Mouse (Mus musculus) liver, embryonic 13.5 days (tissue): ENCODE measurements at regions not wholly inside any gene's neighbourhood (a gene's known extent, or its start where the extent isn't known, plus 50 kb on each side); places are given as distances from the start of the nearest gene placed in this dataset.

Source experiments
- ATAC-seq: fragments of 200-750 bp; cut with Nextera tagmentation; 2 replicates; pipeline ENCODE4 v1.8.0; 2017; ENCODE audit warnings: low read depth, mild to moderate bottlenecking, moderate number of reproducible peaks, moderate library complexity
- DNase-seq: peaks from one replicate; pipeline ENCODE4 v3.0.0; 2022
- H3K27ac ChIP-seq: fragments of 300-500 bp; sonication (generic); 2 replicates; pipeline ENCODE4 v1.5.1; 2015; ENCODE audit warnings: moderate library complexity, mild to moderate bottlenecking, inconsistent platforms
- H3K27me3 ChIP-seq: fragments of 300-500 bp; sonication (generic); 2 replicates; pipeline ENCODE4 v1.6.1; 2015; ENCODE audit warnings: mild to moderate bottlenecking, inconsistent platforms
- H3K36me3 ChIP-seq: fragments of 300-500 bp; sonication (generic); 2 replicates; pipeline ENCODE4 v1.6.1; 2015; ENCODE audit warnings: mild to moderate bottlenecking, inconsistent platforms
- H3K4me1 ChIP-seq: fragments of 300-500 bp; sonication (generic); replicated peaks from 2 replicates; pipeline ENCODE4 v1.6.1; 2015; ENCODE audit warnings: inconsistent platforms
- H3K4me2 ChIP-seq: fragments of 300-500 bp; sonication (generic); 2 replicates; pipeline ENCODE4 v1.6.1; 2015; ENCODE audit warnings: inconsistent platforms, mild to moderate bottlenecking, moderate library complexity
- H3K4me3 ChIP-seq: fragments of 300-500 bp; sonication (generic); replicated peaks from 2 replicates; pipeline ENCODE4 v1.5.1; 2015; ENCODE audit warnings: mild to moderate bottlenecking, inconsistent platforms
- H3K9ac ChIP-seq: fragments of 300-500 bp; sonication (generic); 2 replicates; pipeline ENCODE4 v1.6.1; 2015; ENCODE audit warnings: mild to moderate bottlenecking, inconsistent platforms
- H3K9me3 ChIP-seq: fragments of 300-500 bp; sonication (generic); replicated peaks from 2 replicates; pipeline ENCODE4 v1.6.1; 2016; ENCODE audit warnings: inconsistent platforms
- WGBS: fragments of 180-500 bp; shearing (Covaris S2); methylation state at CpG from one replicate; pipeline ENCODE4 v1.1.7; 2015; ENCODE audit not compliant: insufficient replicate concordance; 5-methylcytosine and 5-hydroxymethylcytosine counted together

DNA sequence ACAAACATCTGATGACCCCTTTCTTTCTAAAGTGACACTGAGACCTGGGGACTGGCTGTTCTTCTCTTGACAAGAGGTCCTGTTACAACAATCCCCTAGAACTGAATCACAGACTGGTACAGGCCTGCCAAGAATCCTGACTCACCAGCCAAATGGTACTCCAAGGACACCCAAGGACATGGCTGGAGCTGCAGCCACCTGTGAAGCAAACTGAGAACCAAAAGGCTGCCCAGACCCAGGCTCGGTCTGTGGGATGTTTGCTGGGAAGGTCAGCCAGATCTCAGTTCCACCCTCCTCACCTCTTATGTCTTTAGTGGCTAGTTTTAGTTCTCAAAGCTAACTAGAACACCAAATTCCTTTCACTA is 112.1 kb upstream of the Fmo9 start:
- 70% methylated on average over 1 of the region's 1 CpGs for WGBS
- no peak overlapping the region for H3K4me2 ChIP-seq

DNA sequence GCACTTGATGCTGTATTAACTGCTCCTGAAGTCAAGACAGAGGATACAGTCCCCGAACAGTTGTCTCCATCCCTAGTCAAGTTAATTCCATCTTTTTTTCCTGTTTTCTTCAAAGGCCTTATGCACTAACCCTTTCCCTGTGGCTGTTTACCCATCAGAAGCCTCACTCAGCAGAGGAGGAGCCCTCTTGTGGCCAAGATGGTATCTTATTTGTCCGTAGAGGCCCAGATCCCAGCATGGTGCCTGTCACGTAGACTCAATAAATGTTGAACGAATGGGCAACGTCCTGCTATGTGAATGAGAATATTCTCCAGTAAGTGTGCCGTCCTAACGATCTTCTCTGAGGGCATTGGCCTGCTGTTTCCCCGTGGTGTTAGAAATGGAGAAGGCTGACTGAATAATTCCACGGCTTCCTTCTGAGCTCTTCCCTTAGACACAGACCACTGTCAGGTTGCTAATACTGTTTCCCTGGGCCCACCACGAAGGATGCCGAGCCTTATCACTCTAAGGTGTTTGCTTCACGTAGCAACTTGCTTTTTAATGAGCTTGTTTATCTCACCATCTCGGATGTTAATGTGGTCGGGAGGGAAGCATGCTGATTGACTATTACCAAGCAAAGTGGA is 113.1 kb upstream of the Fmo9 start:
- H3K4me2 ChIP-seq: no peak overlapping the region
- H3K4me1 ChIP-seq: no peaks in the 10 kb centered on the region
- H3K4me3 ChIP-seq: no peak overlapping the region
- ATAC-seq (no peak), DNase-seq (no peak)
- no peaks in the 10 kb centered on the region for H3K9me3 ChIP-seq
- 45% methylated on average over 14 of the region's 14 CpGs for WGBS
- H3K27ac ChIP-seq: no peak overlapping the region
- no peaks in the 10 kb centered on the region for H3K36me3 ChIP-seq
- no peak overlapping the region for H3K9ac ChIP-seq
- no peaks in the 10 kb centered on the region for H3K27me3 ChIP-seq

More for the DNA sequence above, 112.1 kb upstream of the Fmo9 start:
- Histone ChIP-seq H3K9me3 (no peaks in the 10 kb centered on the region), H3K9ac (no peak overlapping the region), H3K4me1 (no peaks in the 10 kb centered on the region), H3K4me3 (no peak overlapping the region), H3K27ac (no peak overlapping the region), H3K27me3 (no peaks in the 10 kb centered on the region), H3K36me3 (no peaks in the 10 kb centered on the region)
- DNase-seq (no peak), ATAC-seq (no peak)

DNA sequence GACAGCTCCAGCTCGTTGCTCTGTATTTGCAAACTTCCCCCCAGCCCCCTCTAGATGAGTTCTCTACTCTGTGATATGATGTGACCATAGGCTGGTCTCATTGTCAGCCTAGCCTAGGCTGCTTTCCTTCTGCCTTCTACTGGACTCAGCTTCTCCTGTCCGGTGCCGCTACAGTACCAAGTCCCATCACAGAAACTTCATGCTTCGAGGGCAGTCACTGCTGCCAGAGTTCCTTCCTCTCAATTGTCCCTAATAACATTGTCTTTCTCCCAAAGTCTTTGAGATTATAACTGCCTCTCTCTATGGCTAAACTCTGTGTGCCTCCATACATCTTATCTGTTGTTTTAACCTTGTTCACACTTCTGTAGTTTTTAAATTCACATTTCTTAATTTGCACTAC is 114.0 kb upstream of the Fmo9 start:
- WGBS: 65% methylated on average over 4 of the region's 4 CpGs

DNA sequence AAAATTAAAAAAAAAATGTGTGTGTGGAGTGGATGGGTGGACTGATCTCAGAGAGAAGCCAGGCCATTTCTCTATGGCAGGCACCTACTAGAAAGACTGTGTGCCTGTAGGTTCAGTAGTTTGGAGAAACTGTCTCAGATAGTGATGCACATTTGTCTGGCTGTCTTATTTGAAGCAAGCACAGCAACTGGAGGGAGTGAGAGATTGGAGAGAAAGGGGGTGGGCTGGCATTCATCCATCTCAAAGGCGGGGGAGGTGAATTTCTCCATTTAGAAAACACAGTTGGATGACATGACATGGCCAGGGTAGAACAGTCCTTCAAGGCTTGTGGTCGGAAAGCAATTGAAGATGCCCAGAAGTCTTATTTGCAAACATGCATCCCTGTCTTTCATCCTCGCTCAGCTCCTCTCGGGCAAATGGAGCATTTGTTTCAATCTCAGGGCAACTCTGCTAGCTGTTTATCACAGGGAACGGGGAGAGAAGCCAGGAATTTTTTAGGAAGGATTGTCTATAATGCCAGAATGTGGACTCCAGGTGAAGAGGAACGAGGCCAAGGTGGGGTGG is 114.8 kb upstream of the Fmo9 start:
- Histone ChIP-seq H3K27ac (no peak overlapping the region), H3K4me3 (no peak overlapping the region), H3K36me3 (no peaks in the 10 kb centered on the region), H3K9me3 (no peaks in the 10 kb centered on the region), H3K9ac (no peak overlapping the region), H3K27me3 (no peaks in the 10 kb centered on the region), H3K4me1 (no peaks in the 10 kb centered on the region), H3K4me2 (no peak overlapping the region)
- WGBS: 61% methylated on average over 6 of the region's 6 CpGs
- ATAC-seq: no peak
- DNase-seq: no peak

More for the DNA sequence above, 114.0 kb upstream of the Fmo9 start:
- ATAC-seq (no peak), DNase-seq (no peak)
- H3K36me3 ChIP-seq: no peaks in the 10 kb centered on the region
- H3K4me3 ChIP-seq: no peak overlapping the region
- H3K4me2 ChIP-seq: no peak overlapping the region
- no peaks in the 10 kb centered on the region for H3K27me3 ChIP-seq
- no peaks in the 10 kb centered on the region for H3K9me3 ChIP-seq
- no peak overlapping the region for H3K9ac ChIP-seq
- no peaks in the 10 kb centered on the region for H3K4me1 ChIP-seq
- no peak overlapping the region for H3K27ac ChIP-seq

DNA sequence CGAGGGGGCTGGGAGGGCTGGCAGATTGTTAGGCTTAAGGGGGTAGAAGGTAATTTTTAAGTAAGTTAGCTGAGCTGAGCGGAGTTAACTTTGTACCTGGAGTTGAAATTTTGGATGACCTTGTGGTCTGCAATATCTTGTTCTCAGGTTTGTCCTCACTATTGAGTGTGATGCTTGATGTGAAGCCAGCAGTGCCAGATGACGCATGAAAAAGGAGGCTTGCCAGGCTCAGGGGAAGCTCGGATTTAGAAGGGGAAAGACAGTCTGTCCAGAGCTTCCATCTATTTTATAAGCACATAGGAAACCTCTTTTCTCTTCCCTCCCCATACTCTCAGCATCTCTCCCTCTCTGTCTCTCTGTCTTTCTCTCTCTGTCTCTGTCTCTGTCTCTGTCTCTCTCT is 115.3 kb upstream of the Fmo9 start:
- no peaks in the 10 kb centered on the region for H3K9me3 ChIP-seq
- no peak overlapping the region for H3K4me3 ChIP-seq
- no peak overlapping the region for H3K9ac ChIP-seq
- WGBS: 59% methylated on average over 4 of the region's 4 CpGs
- no peak overlapping the region for H3K4me2 ChIP-seq
- no peaks in the 10 kb centered on the region for H3K27me3 ChIP-seq
- no peak for DNase-seq
- no peaks in the 10 kb centered on the region for H3K4me1 ChIP-seq
- no peaks in the 10 kb centered on the region for H3K36me3 ChIP-seq
- no peak for ATAC-seq
- H3K27ac ChIP-seq: no peak overlapping the region

DNA sequence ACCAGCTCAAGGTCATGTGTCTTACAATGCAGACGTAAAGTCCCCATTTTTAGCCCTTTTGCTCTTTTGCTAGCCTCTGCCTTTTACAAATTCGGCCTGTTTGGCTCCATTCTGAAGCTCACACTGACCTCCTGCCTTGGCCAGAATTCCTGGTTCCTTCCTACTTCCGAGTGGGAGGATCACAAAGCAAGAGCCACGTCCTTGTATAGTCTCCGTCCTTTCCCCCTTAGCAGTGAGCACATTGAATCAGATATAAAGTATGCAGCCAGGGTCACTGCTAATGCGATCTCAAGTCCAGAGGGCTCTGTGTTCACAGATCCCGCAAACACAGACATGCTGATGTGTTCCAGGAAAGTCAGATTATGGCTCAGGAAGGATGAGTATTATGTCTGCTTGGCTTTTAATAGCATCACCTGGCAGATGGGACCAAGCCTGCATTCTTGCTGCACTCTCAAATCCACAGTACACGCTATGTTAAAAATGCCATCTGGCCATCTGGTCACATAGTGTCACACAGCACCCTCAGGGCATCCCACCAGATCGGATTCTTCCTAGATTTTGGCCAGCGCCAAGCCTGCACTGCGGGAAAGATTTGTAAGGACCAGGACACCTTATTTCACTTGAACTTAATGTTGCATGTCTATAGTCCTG is 119.4 kb upstream of the Fmo9 start:
- no peak for ATAC-seq
- Histone ChIP-seq H3K9me3 (no peaks in the 10 kb centered on the region), H3K4me3 (no peak overlapping the region), H3K27me3 (no peaks in the 10 kb centered on the region), H3K27ac (no peak overlapping the region), H3K4me2 (no peak overlapping the region), H3K9ac (no peak overlapping the region), H3K36me3 (no peaks in the 10 kb centered on the region), H3K4me1 (no peaks in the 10 kb centered on the region)
- no peak for DNase-seq
- 66% methylated on average over 11 of the region's 11 CpGs for WGBS

DNA sequence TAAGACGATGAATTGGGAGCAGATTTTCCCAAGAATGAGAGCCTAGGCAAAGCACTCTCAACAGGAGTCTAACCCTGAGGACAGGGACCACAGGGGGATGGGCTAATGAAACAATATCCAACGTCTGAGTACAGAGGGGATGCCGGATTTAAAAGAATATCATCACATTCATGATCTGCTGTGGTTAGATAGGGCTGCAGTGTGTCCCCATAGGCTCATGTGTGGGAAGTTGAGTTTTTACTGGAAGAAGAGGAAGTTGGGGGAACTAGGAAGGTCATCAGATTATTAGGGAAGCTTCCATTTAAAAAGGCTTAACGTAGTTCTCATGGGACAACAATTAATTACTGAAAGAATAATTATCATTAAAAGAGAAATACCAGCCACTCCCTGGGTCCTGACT is 120.3 kb upstream of the Fmo9 start:
- Histone ChIP-seq H3K27ac (no peak overlapping the region), H3K36me3 (no peaks in the 10 kb centered on the region), H3K9ac (no peak overlapping the region), H3K27me3 (no peaks in the 10 kb centered on the region), H3K9me3 (no peaks in the 10 kb centered on the region), H3K4me2 (no peak overlapping the region), H3K4me3 (no peak overlapping the region), H3K4me1 (no peaks in the 10 kb centered on the region)
- 16% methylated on average over 4 of the region's 4 CpGs for WGBS
- DNase-seq (no peak), ATAC-seq (no peak)

DNA sequence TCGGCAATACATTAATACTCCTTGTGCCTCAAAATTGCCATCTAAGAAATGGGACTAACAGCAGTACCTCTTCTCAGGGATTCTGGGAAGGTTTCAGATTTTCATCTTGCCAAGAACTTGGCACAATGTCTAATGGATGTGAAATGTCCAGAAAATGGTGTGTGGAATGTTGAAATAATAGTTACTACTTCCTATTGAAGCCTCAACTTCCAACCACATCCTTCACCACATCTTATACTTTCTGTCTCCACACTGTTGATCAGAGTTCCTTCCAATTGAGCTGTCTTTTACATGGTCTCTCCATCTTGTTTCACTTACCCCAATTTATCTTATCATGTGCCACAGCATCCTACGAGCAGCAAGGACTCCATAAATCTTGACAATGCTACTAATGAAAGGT is 122.3 kb upstream of the Fmo9 start:
- H3K4me1 ChIP-seq: no peaks in the 10 kb centered on the region
- WGBS: 48% methylated on average over 2 of the region's 2 CpGs
- H3K4me2 ChIP-seq: no peak overlapping the region
- DNase-seq: no peak
- H3K4me3 ChIP-seq: no peak overlapping the region
- no peaks in the 10 kb centered on the region for H3K36me3 ChIP-seq
- no peak for ATAC-seq
- no peaks in the 10 kb centered on the region for H3K27me3 ChIP-seq
- H3K9me3 ChIP-seq: no peaks in the 10 kb centered on the region
- H3K9ac ChIP-seq: no peak overlapping the region
- no peak overlapping the region for H3K27ac ChIP-seq

DNA sequence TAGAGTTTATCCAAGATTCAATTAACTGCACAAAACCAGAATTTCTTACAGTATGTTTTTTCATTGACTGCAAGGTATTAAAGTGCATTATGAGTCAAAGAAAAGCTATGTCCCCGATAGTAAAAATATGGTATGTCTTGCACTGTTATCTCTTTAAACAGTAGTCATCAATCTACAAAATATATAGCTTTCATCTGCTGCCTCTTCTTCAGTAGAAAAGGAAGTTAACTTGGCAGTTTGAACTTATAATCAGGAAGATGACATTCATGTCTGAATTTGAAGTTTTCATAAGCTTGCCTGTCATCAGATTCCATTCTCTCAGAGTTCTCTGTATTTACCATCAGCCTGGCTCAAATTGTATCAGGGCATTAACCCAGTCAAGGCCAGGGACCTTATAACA is 122.7 kb upstream of the Fmo9 start:
- ATAC-seq: no peak
- no peak for DNase-seq
- H3K9me3 ChIP-seq: no peaks in the 10 kb centered on the region
- no peak overlapping the region for H3K9ac ChIP-seq
- no peaks in the 10 kb centered on the region for H3K36me3 ChIP-seq
- 71% methylated on average over 1 of the region's 1 CpGs for WGBS
- H3K4me2 ChIP-seq: no peak overlapping the region
- no peak overlapping the region for H3K4me3 ChIP-seq
- H3K27me3 ChIP-seq: no peaks in the 10 kb centered on the region
- H3K4me1 ChIP-seq: no peaks in the 10 kb centered on the region
- no peak overlapping the region for H3K27ac ChIP-seq

DNA sequence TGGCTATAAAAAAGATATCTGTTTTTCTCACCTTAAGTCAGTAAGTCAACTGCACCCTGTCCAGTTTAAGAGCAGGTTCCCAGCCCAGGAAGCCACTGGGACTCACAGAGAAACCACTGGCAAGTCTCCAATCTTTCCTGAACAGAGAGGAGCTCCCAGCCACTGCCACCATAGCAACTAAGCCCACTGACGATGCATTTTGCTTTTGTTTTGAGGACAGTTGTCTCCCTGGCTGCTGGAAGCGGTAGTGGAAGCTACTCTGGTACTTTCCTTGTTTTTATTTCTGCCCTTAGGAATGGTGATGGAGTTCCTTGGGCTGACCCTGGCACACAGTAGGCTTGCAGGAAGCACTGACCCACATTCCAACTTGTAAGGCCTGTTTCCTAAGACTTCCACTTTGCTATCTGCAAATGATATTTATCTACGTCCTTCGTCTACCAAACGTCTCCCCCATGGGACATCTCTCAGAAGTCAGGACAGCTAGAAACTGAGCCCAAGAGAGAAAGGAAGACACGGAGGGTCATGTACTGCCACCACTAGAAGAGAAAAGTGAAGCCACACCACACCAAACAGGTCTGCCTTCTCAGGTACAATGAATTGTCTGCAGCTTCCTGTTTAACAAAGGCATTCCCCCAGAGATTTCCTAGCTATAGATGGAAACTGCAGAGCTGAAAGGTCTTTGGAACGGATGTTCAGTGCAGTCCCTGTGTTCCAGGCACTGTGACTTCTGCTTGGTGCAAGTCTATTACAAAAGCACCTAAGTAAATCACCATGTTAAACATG is 125.7 kb upstream of the Fmo9 start:
- H3K27me3 ChIP-seq: no peaks in the 10 kb centered on the region
- no peak overlapping the region for H3K4me2 ChIP-seq
- H3K9ac ChIP-seq: no peak overlapping the region
- no peak for DNase-seq
- ATAC-seq: no peak
- WGBS: 61% methylated on average over 7 of the region's 7 CpGs
- H3K27ac ChIP-seq: no peak overlapping the region
- no peaks in the 10 kb centered on the region for H3K9me3 ChIP-seq
- H3K4me3 ChIP-seq: no peak overlapping the region
- H3K4me1 ChIP-seq: peaks cover 21% of the 10 kb centered on the region
- no peaks in the 10 kb centered on the region for H3K36me3 ChIP-seq

DNA sequence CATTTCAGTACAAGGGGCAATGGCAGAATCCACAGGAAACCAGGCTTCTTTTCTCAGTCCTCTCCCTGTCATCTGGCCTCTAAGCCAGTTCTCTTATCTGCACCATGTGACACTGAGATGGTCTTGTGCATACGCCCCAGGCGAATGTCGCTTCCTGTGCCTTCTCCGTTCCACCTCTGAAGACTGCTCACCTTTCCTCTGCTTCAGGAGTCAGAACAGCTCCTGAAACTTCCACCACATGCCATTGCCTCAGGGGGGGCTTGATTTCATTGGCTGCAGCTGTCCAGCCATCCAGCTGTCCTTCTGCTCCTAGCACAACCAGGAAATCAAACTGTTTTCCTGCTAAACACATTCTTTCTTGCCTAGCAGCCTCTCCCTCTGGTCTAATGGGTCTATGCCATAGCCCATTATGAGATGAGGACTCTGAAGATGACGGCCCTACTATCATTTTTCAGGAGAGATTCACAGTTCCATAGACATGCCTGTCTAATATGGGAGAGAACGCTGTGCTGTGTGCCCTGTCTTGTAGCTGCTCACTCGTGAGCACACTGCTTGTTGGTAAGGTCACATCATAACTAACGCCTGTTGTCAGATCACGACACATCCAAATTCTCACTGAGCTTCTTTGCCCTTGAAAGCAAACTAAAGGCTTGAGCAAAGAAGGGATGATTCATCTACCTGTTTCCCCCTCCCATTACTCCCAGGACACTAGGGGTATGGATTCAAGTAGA is 129.9 kb upstream of the Fmo9 start:
- 17% methylated on average over 9 of the region's 9 CpGs for WGBS
- ATAC-seq (peak; percentile 88), DNase-seq (peak; percentile 31)
- Histone ChIP-seq H3K4me1 (peaks cover 36% of the 10 kb centered on the region), H3K27ac (peak overlapping the region; percentile 90), H3K9me3 (no peaks in the 10 kb centered on the region), H3K27me3 (no peaks in the 10 kb centered on the region), H3K36me3 (no peaks in the 10 kb centered on the region), H3K9ac (peak overlapping the region; percentile 58), H3K4me3 (peak overlapping the region; percentile 22; the same call in 1 of the 2 replicates), H3K4me2 (peak overlapping the region; percentile 63)
